Mouse (Mus musculus) erythroblast, embryonic 14.5 days (primary cell): ENCODE data around the gene Crocc.

ENCODE experiments used
- GATA1 ChIP-seq: IDR thresholded peaks from 2 replicates; pipeline ENCODE4 v1.6.1; 2012; ENCODE audit warnings: low read length, inconsistent platforms, mixed read lengths
- TAL1 ChIP-seq: IDR thresholded peaks from 3 replicates; pipeline ENCODE4 v1.6.1; 2012; ENCODE audit warnings: low read length, inconsistent platforms, mixed read lengths

GRCm38 (mm10) chr4:140986711-140987395 lies 73.5 kb downstream of the Crocc start, which contains the start of gene Atp13a2:
- TF ChIP-seq GATA1: no peak
- TF ChIP-seq TAL1: no peak
